Mouse (Mus musculus): ENCODE measurements around the gene Map6. TPM values are rescaled to one million over a fixed set of nuclear protein-coding genes. Genes with fewer than 3 reads are reported as not detected.
A peak's percentile ranks its signal among the peaks of the same experiment; 100 is the strongest.

Map6 gene
- total RNA-seq, 1 experiment from 2014 or later: 0.20 TPM

DNA sequence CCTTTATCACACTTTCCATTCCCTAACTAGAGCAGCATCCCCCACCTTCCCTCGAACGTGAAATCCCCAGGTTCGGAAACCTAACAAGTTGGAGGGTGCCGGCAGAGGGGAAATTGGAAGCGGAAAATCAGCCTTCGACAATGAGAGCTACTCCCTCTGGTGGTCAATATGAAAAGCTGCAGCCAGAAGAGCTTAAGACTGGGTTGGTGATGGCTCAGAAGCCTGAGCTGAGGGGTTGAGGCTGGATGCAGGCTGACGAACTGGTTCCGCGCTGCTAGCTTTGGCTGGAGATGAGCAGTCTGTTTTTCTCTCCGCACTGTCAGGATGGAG lies 17.7 kb upstream of the Map6 start:
- peak; percentile 62 to 74; a peak in 3 of 4 replicates for ATAC-seq (replicated peaks in 1 of 2; ENCODE audit: insufficient read depth in 1 of 2, low FRiP score in 2 of 2, low TSS enrichment in 1 of 2, low read depth in 1 of 2, poor library complexity in 2 of 2, severe bottlenecking in 2 of 2)

DNA sequence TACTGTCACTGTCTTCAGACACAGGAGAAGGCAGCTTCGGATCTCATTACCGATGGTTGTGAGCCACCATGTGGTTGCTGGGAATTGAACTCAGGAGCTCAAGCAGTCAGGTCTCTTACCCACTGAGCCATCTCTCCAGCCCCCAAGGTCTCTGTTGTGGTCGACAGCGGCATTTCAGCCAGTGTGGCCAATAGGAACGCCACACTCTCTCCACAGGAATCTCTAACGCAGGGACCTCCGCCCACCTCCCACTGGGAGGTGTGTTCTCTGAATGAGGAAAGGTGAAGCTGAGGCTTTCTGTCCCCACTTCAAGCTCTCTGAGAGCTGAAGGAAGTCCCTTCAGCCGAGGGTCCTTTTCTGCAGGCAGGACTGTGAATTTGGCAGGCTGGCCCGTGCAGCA lies 16.9 kb upstream of the Map6 start:
- no peak for ATAC-seq (replicated peaks in 1 of 2; ENCODE audit: insufficient read depth in 1 of 2, low FRiP score in 2 of 2, low TSS enrichment in 1 of 2, low read depth in 1 of 2, poor library complexity in 2 of 2, severe bottlenecking in 2 of 2)

DNA sequence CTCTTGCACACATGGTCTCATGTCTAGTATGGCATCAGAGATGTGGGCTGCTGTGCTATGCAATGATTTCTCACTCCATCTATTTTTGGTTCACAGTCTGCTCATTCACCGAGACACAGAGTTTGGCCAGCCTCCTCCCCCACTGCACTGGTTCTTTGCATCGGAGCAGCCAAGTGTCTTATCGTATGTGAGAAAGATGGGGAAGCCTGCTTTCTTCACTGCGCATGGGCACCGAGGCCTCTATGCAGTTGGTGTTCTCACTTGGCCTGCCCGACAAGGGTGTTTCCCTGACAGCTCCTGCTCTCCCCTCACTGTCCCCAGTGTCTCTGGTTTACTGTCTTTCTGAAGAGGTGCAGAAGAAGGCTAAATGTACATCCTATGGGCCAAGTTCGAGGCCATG lies 12.2 kb upstream of the Map6 start:
- ATAC-seq (replicated peaks in 1 of 2; ENCODE audit: insufficient read depth in 1 of 2, low FRiP score in 2 of 2, low TSS enrichment in 1 of 2, low read depth in 1 of 2, poor library complexity in 2 of 2, severe bottlenecking in 2 of 2): no peak

GRCm38 (mm10) chr7:99261900-99262299 lies 5.3 kb upstream of the Map6 start:
- no peak for ATAC-seq (replicated peaks in 1 of 2; ENCODE audit: insufficient read depth in 1 of 2, low FRiP score in 2 of 2, low TSS enrichment in 1 of 2, low read depth in 1 of 2, poor library complexity in 2 of 2, severe bottlenecking in 2 of 2)

DNA sequence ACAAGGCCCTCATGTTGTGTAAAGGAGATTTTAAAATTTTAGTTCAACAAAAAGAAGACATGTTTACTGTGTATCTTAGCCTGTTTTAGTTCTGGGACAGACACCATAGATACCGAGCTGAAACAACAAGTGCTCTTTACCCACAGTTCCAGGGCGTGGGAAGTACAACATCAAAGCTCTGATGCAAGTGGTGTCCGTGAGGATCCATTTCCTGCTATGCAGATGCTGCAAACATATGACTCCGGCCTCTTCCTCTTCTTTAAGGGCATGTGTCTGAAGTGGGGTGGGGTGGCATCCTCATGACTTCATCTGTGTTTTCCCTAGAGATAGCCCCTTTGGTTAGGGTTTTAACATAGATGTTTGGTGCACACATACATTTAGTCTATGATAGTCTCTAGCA lies 3.7 kb upstream of the Map6 start:
- no peak for ATAC-seq (replicated peaks in 1 of 2; ENCODE audit: insufficient read depth in 1 of 2, low FRiP score in 2 of 2, low TSS enrichment in 1 of 2, low read depth in 1 of 2, poor library complexity in 2 of 2, severe bottlenecking in 2 of 2)

- no peak for ATAC-seq (replicated peaks in 1 of 2; ENCODE audit: insufficient read depth in 1 of 2, low FRiP score in 2 of 2, low TSS enrichment in 1 of 2, low read depth in 1 of 2, poor library complexity in 2 of 2, severe bottlenecking in 2 of 2)
Observed at GRCm38 (mm10) chr7:99264597-99264996, 2.6 kb upstream of the Map6 start.

GRCm38 (mm10) chr7:99267897-99268505 lies 754 bp downstream of the Map6 start:
- ATAC-seq (replicated peaks in 1 of 2; ENCODE audit: insufficient read depth in 1 of 2, low FRiP score in 2 of 2, low TSS enrichment in 1 of 2, low read depth in 1 of 2, poor library complexity in 2 of 2, severe bottlenecking in 2 of 2): peak in 1 of 2 experiments; percentile 29; a peak in 2 of 4 replicates

DNA sequence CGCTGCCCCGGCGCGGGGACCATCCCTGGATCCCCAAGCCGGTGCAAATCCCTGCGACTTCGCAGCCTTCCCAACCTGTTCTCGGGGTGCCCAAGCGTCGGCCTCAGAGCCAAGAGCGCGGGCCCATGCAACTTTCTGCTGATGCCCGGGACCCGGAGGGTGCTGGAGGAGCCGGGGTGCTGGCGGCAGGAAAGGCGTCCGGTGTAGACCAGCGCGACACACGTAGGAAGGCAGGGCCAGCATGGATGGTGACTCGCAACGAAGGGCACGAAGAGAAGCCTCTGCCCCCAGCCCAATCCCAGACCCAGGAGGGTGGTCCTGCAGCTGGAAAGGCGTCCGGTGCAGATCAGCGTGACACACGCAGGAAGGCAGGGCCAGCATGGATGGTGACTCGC lies 1.3 kb downstream of the Map6 start:
- ATAC-seq (replicated peaks in 1 of 2; ENCODE audit: insufficient read depth in 1 of 2, low FRiP score in 2 of 2, low TSS enrichment in 1 of 2, low read depth in 1 of 2, poor library complexity in 2 of 2, severe bottlenecking in 2 of 2): no peak

GRCm38 (mm10) chr7:99268951-99269945 lies 2.0 kb downstream of the Map6 start:
- no peak for ATAC-seq (replicated peaks in 1 of 2; ENCODE audit: insufficient read depth in 1 of 2, low FRiP score in 2 of 2, low TSS enrichment in 1 of 2, low read depth in 1 of 2, poor library complexity in 2 of 2, severe bottlenecking in 2 of 2)

- ATAC-seq (replicated peaks in 1 of 2; ENCODE audit: insufficient read depth in 1 of 2, low FRiP score in 2 of 2, low TSS enrichment in 1 of 2, low read depth in 1 of 2, poor library complexity in 2 of 2, severe bottlenecking in 2 of 2): no peak
Observed at GRCm38 (mm10) chr7:99271630-99272029, 4.4 kb downstream of the Map6 start.

DNA sequence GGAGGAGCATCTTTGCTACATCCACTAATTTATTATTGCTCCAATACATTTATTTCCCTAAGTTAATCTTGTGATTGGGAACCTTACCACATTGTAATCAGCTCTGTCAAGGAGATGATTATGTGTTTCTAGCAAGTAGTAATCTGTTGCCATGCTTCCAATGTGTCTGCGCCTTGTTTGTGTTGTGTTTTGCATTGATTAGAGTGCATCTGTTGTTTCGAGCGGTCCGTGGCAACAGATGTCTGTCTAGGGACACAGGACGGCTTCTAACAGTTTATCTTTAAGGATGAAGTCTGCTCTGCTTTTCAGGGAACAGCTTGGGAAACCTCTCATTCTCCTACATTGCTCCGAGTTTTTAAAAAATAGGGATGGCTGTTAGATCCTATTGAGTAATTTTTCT lies 7.9 kb downstream of the Map6 start:
- ATAC-seq (replicated peaks in 1 of 2; ENCODE audit: insufficient read depth in 1 of 2, low FRiP score in 2 of 2, low TSS enrichment in 1 of 2, low read depth in 1 of 2, poor library complexity in 2 of 2, severe bottlenecking in 2 of 2): no peak

DNA sequence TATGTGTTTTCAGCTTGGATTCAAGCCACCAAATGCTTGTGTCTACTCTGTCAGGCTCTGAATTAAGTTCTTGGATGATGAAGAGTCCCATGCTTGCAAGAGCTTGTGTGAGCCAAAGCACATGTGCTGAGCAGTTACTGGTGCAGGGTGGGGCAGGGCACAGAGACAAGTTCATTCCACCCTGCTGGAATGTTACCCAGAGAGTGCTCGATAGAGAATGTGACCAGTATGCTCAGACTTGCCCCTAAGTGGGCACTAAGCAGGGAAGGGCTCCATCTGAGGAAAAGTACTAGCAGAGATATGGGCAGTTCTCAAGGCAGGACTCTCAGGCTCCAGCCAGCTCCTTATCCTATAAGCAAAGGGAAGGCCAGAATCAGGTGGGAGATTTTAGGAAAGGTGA lies 9.4 kb downstream of the Map6 start:
- ATAC-seq (replicated peaks in 1 of 2; ENCODE audit: insufficient read depth in 1 of 2, low FRiP score in 2 of 2, low TSS enrichment in 1 of 2, low read depth in 1 of 2, poor library complexity in 2 of 2, severe bottlenecking in 2 of 2): no peak

DNA sequence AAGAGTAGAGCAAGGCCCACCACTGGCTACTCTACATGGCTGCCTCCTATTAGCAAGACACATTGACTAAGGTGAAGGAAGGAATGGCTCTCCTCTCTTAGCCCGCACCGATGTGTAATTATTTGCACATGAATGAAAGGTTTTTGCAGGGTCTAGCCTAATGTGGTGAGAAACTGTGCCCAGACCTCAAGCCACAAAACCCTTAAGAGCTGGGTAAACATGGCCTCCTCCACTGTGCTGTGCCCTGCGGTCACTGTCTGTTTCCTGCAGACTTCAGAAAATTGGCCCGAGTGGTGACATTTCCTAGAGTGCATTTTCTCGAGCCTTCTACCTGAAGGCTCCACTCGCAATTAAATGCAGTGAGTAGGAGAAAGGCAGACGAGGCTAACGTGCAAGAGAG lies 11.1 kb downstream of the Map6 start:
- peak; percentile 53 to 65; a peak in 3 of 4 replicates for ATAC-seq (replicated peaks in 1 of 2; ENCODE audit: insufficient read depth in 1 of 2, low FRiP score in 2 of 2, low TSS enrichment in 1 of 2, low read depth in 1 of 2, poor library complexity in 2 of 2, severe bottlenecking in 2 of 2)

DNA sequence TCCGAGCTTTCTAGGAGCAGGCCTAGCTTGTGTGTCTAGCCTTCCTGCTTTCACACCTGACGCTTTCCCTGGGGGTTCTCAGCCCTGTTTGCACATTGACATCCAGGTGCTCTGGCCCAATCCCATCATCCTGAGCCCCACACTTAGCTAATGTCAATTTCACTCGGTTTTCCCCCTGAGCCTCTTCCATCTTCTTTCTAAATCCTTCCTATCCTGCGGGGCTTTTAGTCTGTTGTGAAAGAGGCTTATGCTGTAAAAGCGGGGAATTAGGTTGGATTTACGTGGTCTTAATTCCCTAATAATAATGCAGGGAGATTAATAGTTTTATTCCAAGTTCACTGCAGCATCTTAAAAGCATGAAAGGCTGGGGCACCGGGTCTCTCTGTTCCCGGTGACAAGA lies 12.3 kb downstream of the Map6 start:
- no peak for ATAC-seq (replicated peaks in 1 of 2; ENCODE audit: insufficient read depth in 1 of 2, low FRiP score in 2 of 2, low TSS enrichment in 1 of 2, low read depth in 1 of 2, poor library complexity in 2 of 2, severe bottlenecking in 2 of 2)

DNA sequence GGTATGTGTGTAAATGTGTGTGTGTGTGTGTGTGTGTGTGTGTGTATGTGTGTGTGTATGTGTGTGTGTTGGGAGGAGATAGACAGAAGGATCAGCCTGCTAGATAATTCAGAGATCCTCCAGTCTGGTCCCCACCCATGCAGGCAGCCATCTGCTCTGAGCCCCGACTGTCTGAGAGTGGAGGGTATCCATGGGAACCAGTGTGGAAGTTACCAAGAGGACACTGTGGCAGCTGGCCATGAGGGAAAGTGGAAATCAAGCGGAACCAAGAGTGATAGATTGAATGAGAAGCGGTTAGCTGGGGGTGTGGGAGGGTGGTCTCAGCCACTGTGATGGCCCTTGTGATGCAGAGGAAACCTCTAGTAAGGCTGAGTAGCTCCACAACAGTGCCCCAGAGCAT lies 20.0 kb downstream of the Map6 start:
- no peak for ATAC-seq (replicated peaks in 1 of 2; ENCODE audit: insufficient read depth in 1 of 2, low FRiP score in 2 of 2, low TSS enrichment in 1 of 2, low read depth in 1 of 2, poor library complexity in 2 of 2, severe bottlenecking in 2 of 2)

DNA sequence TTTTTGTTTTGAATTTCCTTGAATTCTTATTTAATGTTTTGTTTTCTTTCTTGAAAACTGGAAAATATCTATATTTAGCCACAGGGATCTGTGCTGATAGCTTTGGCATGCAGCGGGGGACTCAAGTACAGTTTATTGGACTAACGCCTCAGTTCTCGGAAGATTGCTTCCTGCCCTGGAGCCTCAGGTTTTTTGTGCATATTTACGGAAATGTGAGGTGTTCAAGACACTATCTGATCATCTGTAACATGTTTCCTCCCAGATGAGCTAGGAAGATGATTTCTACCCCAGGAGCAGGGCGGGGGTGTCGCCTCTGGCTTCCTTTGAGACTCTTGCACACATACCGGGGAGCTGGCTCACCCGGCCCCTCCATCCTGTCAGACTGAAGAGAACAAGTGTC lies 22.8 kb downstream of the Map6 start:
- ATAC-seq (replicated peaks in 1 of 2; ENCODE audit: insufficient read depth in 1 of 2, low FRiP score in 2 of 2, low TSS enrichment in 1 of 2, low read depth in 1 of 2, poor library complexity in 2 of 2, severe bottlenecking in 2 of 2): no peak

DNA sequence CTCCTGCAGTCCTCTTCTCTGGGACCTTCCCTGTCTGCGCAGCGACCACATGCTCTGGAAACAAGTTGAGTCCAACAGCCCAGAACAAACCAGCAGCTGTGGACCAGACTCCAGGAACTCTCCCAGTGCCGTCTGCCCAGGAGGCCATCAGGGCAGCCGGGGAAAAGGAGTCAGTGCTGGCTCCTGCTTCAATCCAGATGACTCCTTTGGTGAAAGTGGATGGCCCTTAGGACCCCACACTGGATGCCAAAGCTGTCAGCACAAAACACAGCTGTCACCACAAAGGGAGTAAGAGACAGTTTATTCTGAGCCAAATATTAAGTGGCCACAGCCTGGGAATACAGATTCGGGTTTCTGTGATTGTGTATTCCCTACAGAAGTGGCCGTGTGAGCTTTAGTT lies 23.7 kb downstream of the Map6 start:
- no peak for ATAC-seq (replicated peaks in 1 of 2; ENCODE audit: insufficient read depth in 1 of 2, low FRiP score in 2 of 2, low TSS enrichment in 1 of 2, low read depth in 1 of 2, poor library complexity in 2 of 2, severe bottlenecking in 2 of 2)

- ATAC-seq (replicated peaks in 1 of 2; ENCODE audit: insufficient read depth in 1 of 2, low FRiP score in 2 of 2, low TSS enrichment in 1 of 2, low read depth in 1 of 2, poor library complexity in 2 of 2, severe bottlenecking in 2 of 2): no peak
Observed at GRCm38 (mm10) chr7:99294198-99294780, 27.0 kb downstream of the Map6 start.
